Mouse (Mus musculus) bone marrow macrophage, adult 2 months (primary cell): ENCODE data around the gene Scn4b.

Experiments
- CTCF ChIP-seq: IDR thresholded peaks from 2 replicates; pipeline ENCODE4 v1.5.1; 2012; ENCODE audit warnings: low read depth, mild to moderate bottlenecking, low read length, moderate library complexity
- POLR2A ChIP-seq: IDR thresholded peaks from 2 replicates; pipeline ENCODE4 v1.6.1; 2012; ENCODE audit warnings: mild to moderate bottlenecking, low read depth, low read length, borderline replicate concordance

GRCm38 (mm10) chr9:45090811-45091210 is 47.4 kb upstream of the Scn4b start:
- TF ChIP-seq CTCF: no peak
- TF ChIP-seq POLR2A: no peak
